Mouse (Mus musculus): ENCODE data around the gene Skiv2l. TPM values are rescaled to one million over a fixed set of nuclear protein-coding genes. Genes with fewer than 3 reads are reported as not detected.

Skiv2l gene
- polyA plus RNA-seq, 1 experiment: 58.0 TPM

Other genes with a start within 250 kb of the Skiv2l start
- gene Rnf5, start 246.5 kb downstream of the Skiv2l start, polyA plus RNA-seq (2012; rRNA removed): 82.7 and 91.4 TPM in 2 replicates
- 104 and 109 TPM in 2 replicates for gene Agpat1, start 245.9 kb downstream of the Skiv2l start, polyA plus RNA-seq (2012; rRNA removed)
- 9.3 and 10.6 TPM in 2 replicates for gene Egfl8, start 234.2 kb downstream of the Skiv2l start, polyA plus RNA-seq (2012; rRNA removed)
- 22.8 and 24.8 TPM in 2 replicates for gene Ppt2, start 221.7 kb downstream of the Skiv2l start, polyA plus RNA-seq (2012; rRNA removed)
- gene Prrt1, start 220.7 kb downstream of the Skiv2l start, polyA plus RNA-seq (2012; rRNA removed): 8.0 and 11.1 TPM in 2 replicates
- gene Fkbpl, start 205.4 kb downstream of the Skiv2l start, polyA plus RNA-seq (2012; rRNA removed): 4.6 and 7.2 TPM in 2 replicates
- 39.2 and 42.1 TPM in 2 replicates for gene Atf6b, start 203.1 kb downstream of the Skiv2l start, polyA plus RNA-seq (2012; rRNA removed)
- gene Tnxb, start 179.7 kb downstream of the Skiv2l start, polyA plus RNA-seq (2012; rRNA removed): 74.4 and 93.5 TPM in 2 replicates
- gene C4b, start 106.3 kb downstream of the Skiv2l start, polyA plus RNA-seq (2012; rRNA removed): 55.7 and 73.2 TPM in 2 replicates
- not detected in 2 replicates for gene Cyp21a1, start 45.6 kb downstream of the Skiv2l start, polyA plus RNA-seq (2012; rRNA removed)
- gene Stk19, start 13.3 kb downstream of the Skiv2l start, polyA plus RNA-seq (2012; rRNA removed): 37.0 and 47.5 TPM in 2 replicates
- gene Dxo, start 13.2 kb downstream of the Skiv2l start, polyA plus RNA-seq (2012; rRNA removed): 32.3 and 45.6 TPM in 2 replicates
- gene Nelfe, start 181 bp upstream of the Skiv2l start, polyA plus RNA-seq (2012; rRNA removed): 50.4 and 50.6 TPM in 2 replicates
- gene Cfb, start 12.3 kb upstream of the Skiv2l start, polyA plus RNA-seq (2012; rRNA removed): 35.7 and 41.6 TPM in 2 replicates
- gene Zbtb12, start 29.3 kb upstream of the Skiv2l start, polyA plus RNA-seq (2012; rRNA removed): 6.6 and 8.5 TPM in 2 replicates
- gene Gm20547, start 31.8 kb upstream of the Skiv2l start, polyA plus RNA-seq (2012; rRNA removed): 0.04 TPM in 1 of 2 replicates, not detected in the other
- gene C2, start 48.1 kb upstream of the Skiv2l start, polyA plus RNA-seq (2012; rRNA removed): 43.0 and 45.6 TPM in 2 replicates
- 124 and 129 TPM in 2 replicates for gene Ehmt2, start 48.3 kb upstream of the Skiv2l start, polyA plus RNA-seq (2012; rRNA removed)
- 4.5 and 5.1 TPM in 2 replicates for gene Slc44a4, start 64.3 kb upstream of the Skiv2l start, polyA plus RNA-seq (2012; rRNA removed)
- gene Neu1, start 81.0 kb upstream of the Skiv2l start, polyA plus RNA-seq (2012; rRNA removed): 27.9 and 32.0 TPM in 2 replicates
- gene Hspa1b, start 109.0 kb upstream of the Skiv2l start, polyA plus RNA-seq (2012; rRNA removed): 100 and 116 TPM in 2 replicates
- not detected in 2 replicates for gene Gm20481, start 119.7 kb upstream of the Skiv2l start, polyA plus RNA-seq (2012; rRNA removed)
- gene Hspa1a, start 121.9 kb upstream of the Skiv2l start, polyA plus RNA-seq (2012; rRNA removed): 52.7 and 54.4 TPM in 2 replicates
- 0.47 and 0.54 TPM in 2 replicates for gene Hspa1l, start 122.5 kb upstream of the Skiv2l start, polyA plus RNA-seq (2012; rRNA removed)
- gene Lsm2, start 131.7 kb upstream of the Skiv2l start, polyA plus RNA-seq (2012; rRNA removed): 47.8 and 58.4 TPM in 2 replicates
- gene Vars, start 150.8 kb upstream of the Skiv2l start, polyA plus RNA-seq (2012; rRNA removed): 49.8 and 53.0 TPM in 2 replicates
- gene Vwa7, start 166.4 kb upstream of the Skiv2l start, polyA plus RNA-seq (2012; rRNA removed): 5.2 and 6.1 TPM in 2 replicates
- gene Sapcd1, start 177.8 kb upstream of the Skiv2l start, polyA plus RNA-seq (2012; rRNA removed): 0.77 and 0.81 TPM in 2 replicates
- 1.2 and 1.4 TPM in 2 replicates for gene Msh5, start 196.5 kb upstream of the Skiv2l start, polyA plus RNA-seq (2012; rRNA removed)
- gene Clic1, start 199.8 kb upstream of the Skiv2l start, polyA plus RNA-seq (2012; rRNA removed): 149 and 191 TPM in 2 replicates
- 60.5 and 68.6 TPM in 2 replicates for gene Ddah2, start 208.8 kb upstream of the Skiv2l start, polyA plus RNA-seq (2012; rRNA removed)
- gene Ly6g6c, start 215.2 kb upstream of the Skiv2l start, polyA plus RNA-seq (2012; rRNA removed): 0.26 and 0.37 TPM in 2 replicates
- 0.44 and 0.48 TPM in 2 replicates for gene Mpig6b, start 216.0 kb upstream of the Skiv2l start, polyA plus RNA-seq (2012; rRNA removed)
- gene Ly6g6e, start 226.7 kb upstream of the Skiv2l start, polyA plus RNA-seq (2012; rRNA removed): 9.5 and 12.9 TPM in 2 replicates
- gene Ly6g6d, start 227.9 kb upstream of the Skiv2l start, polyA plus RNA-seq (2012; rRNA removed): 5.4 and 5.8 TPM in 2 replicates
- 0.15 TPM in 1 of 2 replicates, not detected in the other for gene Ly6g6f, start 235.4 kb upstream of the Skiv2l start, polyA plus RNA-seq (2012; rRNA removed)
- gene Abhd16a, start 239.1 kb upstream of the Skiv2l start, polyA plus RNA-seq (2012; rRNA removed): 104 and 114 TPM in 2 replicates

Measured in urinary bladder, adult 2 months (tissue).